Comparison of ENCODE assay signal across 34 mouse cellular contexts in genomic region chr16:58756191-58756590, GRCm38 (mm10). TPM values are rescaled to one million over a fixed set of nuclear protein-coding genes. Genes with fewer than 3 reads are reported as not detected.
DNase-seq lines count a peak whose midpoint lies in the region; ATAC-seq and TF ChIP-seq lines count a peak whose summit lies in the region.
"Had no signal": no experiment of that assay in that cellular context is flagged by ENCODE, and none has a peak within 500 bp of the region (broad histone marks: within the 10 kb centered on the region; RNA-seq: fewer than 3 reads in every experiment).

No protein-coding gene starts in this region.

- no peak overlapping the region for H3K4me2 ChIP-seq in limb, embryonic 11.5 days (ENCODE audit: low read depth, severe bottlenecking)
- no peak overlapping the region for H3K4me2 ChIP-seq in limb, embryonic 14.5 days (replicated peaks; ENCODE audit: low read depth, low read length, severe bottlenecking)
- H3K4me2 ChIP-seq: embryonic facial prominence, embryonic 12.5 days; embryonic facial prominence, embryonic 15.5 days; heart, embryonic 13.5 days; hindbrain, embryonic 14.5 days; intestine, embryonic 15.5 days had no signal

- TF ChIP-seq POLR2A in limb, embryonic 14.5 days (IDR thresholded peaks at IDR 0.05; ENCODE audit: borderline replicate concordance, extremely low read depth, insufficient read depth, insufficient read length), result no peak

- H3K9ac ChIP-seq in limb, embryonic 11.5 days (ENCODE audit: low read length), result no peak overlapping the region
- no peak overlapping the region for H3K9ac ChIP-seq in limb, embryonic 14.5 days (ENCODE audit: low read depth, low read length, severe bottlenecking)
- H3K9ac ChIP-seq: embryonic facial prominence, embryonic 12.5 days; embryonic facial prominence, embryonic 15.5 days; forebrain, postnatal 0 days; heart, embryonic 13.5 days; hindbrain, embryonic 14.5 days; intestine, embryonic 15.5 days had no signal

- H3K4me3 ChIP-seq in limb, embryonic 11.5 days (ENCODE audit: low read depth, low read length), result no peak overlapping the region
- H3K4me3 ChIP-seq in limb, embryonic 10.5 days, result no peak overlapping the region
- H3K4me3 ChIP-seq in limb, embryonic 14.5 days (replicated peaks; ENCODE audit: low read length), result no peak overlapping the region
- H3K4me3 ChIP-seq: embryonic facial prominence, embryonic 12.5 days; embryonic facial prominence, embryonic 15.5 days; heart, adult 2 months; heart, embryonic 10.5 days; heart, embryonic 13.5 days; intestine, embryonic 15.5 days had no signal

- H3K27me3 ChIP-seq in limb, embryonic 11.5 days (ENCODE audit: control insufficient read depth, insufficient read depth, low read length), result no peaks in the 10 kb centered on the region
- H3K27me3 ChIP-seq in limb, embryonic 10.5 days (ENCODE audit: low read depth, poor library complexity, severe bottlenecking), result no peaks in the 10 kb centered on the region
- H3K27me3 ChIP-seq in limb, embryonic 14.5 days (ENCODE audit: control insufficient read depth, insufficient read depth, low read length), result no peaks in the 10 kb centered on the region
- H3K27me3 ChIP-seq: CH12.LX; embryonic facial prominence, embryonic 12.5 days; embryonic facial prominence, embryonic 15.5 days; heart, embryonic 13.5 days; intestine, embryonic 15.5 days had no signal

- ATAC-seq in limb, embryonic 11.5 days (ENCODE audit: insufficient number of reproducible peaks, low FRiP score, low TSS enrichment, low read depth), result peak; percentile 79
- peak; percentile 58 to 73 for ATAC-seq in hematopoietic stem cell, adult 5-6 weeks (replicated peaks in 1 of 2; ENCODE audit: insufficient read depth in 1 of 2, low FRiP score in 2 of 2, low TSS enrichment in 1 of 2, low read depth in 1 of 2, poor library complexity in 2 of 2, severe bottlenecking in 2 of 2)
- peak; percentile 73 for ATAC-seq in limb, embryonic 14.5 days (ENCODE audit: low FRiP score, low read depth)
- ATAC-seq in megakaryocyte progenitor cell, adult 5-6 weeks (replicated peaks; ENCODE audit: poor library complexity), result peak; percentile 88
- ATAC-seq: forebrain, embryonic 14.5 days; forebrain, postnatal 0 days; intestine, embryonic 15.5 days; Patski had no signal

- H3K9me3 ChIP-seq in limb, embryonic 11.5 days (ENCODE audit: control insufficient read depth, low read length), result no peaks in the 10 kb centered on the region
- H3K9me3 ChIP-seq in limb, embryonic 10.5 days (replicated peaks), result no peaks in the 10 kb centered on the region
- H3K9me3 ChIP-seq in limb, embryonic 14.5 days (ENCODE audit: control insufficient read depth, low read length), result no peaks in the 10 kb centered on the region
- H3K9me3 ChIP-seq: embryonic facial prominence, embryonic 12.5 days; embryonic facial prominence, embryonic 15.5 days; G1E; heart, embryonic 10.5 days; heart, embryonic 13.5 days; intestine, embryonic 15.5 days had no signal

- DNase-seq in limb, embryonic 11.5 days (ENCODE audit: low spot score), result no peak
- no peak for DNase-seq in limb, embryonic 10.5 days (ENCODE audit: low spot score)
- peak; percentile 37 for DNase-seq in limb, embryonic 14.5 days (ENCODE audit: low spot score)
- DNase-seq in neural tube, embryonic 10.5 days (ENCODE audit: extremely low spot score, low spot score), result no peak
- no peak for DNase-seq in heart, postnatal 14 days
- DNase-seq in adrenal gland, adult (ENCODE audit: inconsistent age in 2 of 2, low spot score in 1 of 2), result no peak
- DNase-seq: adrenal gland, adult 8-10 months; adrenal gland, postnatal 25 days; B cell, adult 2 months; cerebellum, adult 18-20 months; cerebellum, adult 9-10 months; cerebellum, postnatal 14 days; forebrain, postnatal 0 days; gastrocnemius, postnatal 25 days; heart, adult 2 months had no signal

- no peaks in the 10 kb centered on the region for H3K4me1 ChIP-seq in limb, embryonic 11.5 days (ENCODE audit: control insufficient read depth, insufficient read depth, low read length)
- 0 out of 2 replicates have a peak, but pooled peaks cover 3% of the 10 kb centered on the region for H3K4me1 ChIP-seq in limb, embryonic 10.5 days
- no peaks in the 10 kb centered on the region for H3K4me1 ChIP-seq in limb, embryonic 14.5 days (ENCODE audit: control insufficient read depth, insufficient read depth, low read length)
- H3K4me1 ChIP-seq: embryonic facial prominence, embryonic 12.5 days; embryonic facial prominence, embryonic 15.5 days; heart, embryonic 10.5 days; heart, embryonic 13.5 days; intestine, embryonic 15.5 days had no signal

- intact Hi-C loops in heart, postnatal 14 days (cut with DNase I), result no loop called here

- H3K36me3 ChIP-seq in limb, embryonic 11.5 days (ENCODE audit: control insufficient read depth, insufficient read depth, low read length), result no peaks in the 10 kb centered on the region
- H3K36me3 ChIP-seq in limb, embryonic 10.5 days, result no peaks in the 10 kb centered on the region
- H3K36me3 ChIP-seq in limb, embryonic 14.5 days (ENCODE audit: control insufficient read depth, insufficient read depth, low read length), result no peaks in the 10 kb centered on the region
- H3K36me3 ChIP-seq: embryonic facial prominence, embryonic 12.5 days; embryonic facial prominence, embryonic 15.5 days; G1E; heart, embryonic 10.5 days; heart, embryonic 13.5 days; intestine, embryonic 15.5 days had no signal

- H3K27ac ChIP-seq in limb, embryonic 11.5 days (replicated peaks; ENCODE audit: low read depth, low read length), result no peak overlapping the region
- H3K27ac ChIP-seq in limb, embryonic 10.5 days, result no peak overlapping the region
- no peak overlapping the region for H3K27ac ChIP-seq in limb, embryonic 14.5 days (replicated peaks; ENCODE audit: low read depth, low read length)
- H3K27ac ChIP-seq: embryonic facial prominence, embryonic 12.5 days; embryonic facial prominence, embryonic 15.5 days; heart, adult 2 months; heart, embryonic 10.5 days; heart, embryonic 13.5 days; hindbrain, embryonic 14.5 days; intestine, embryonic 15.5 days had no signal

RNA-seq across cellular contexts. Expression of gene Olfr172, which starts 6.8 kb away (rescaled TPM):
- not detected in 2 replicates for polyA plus RNA-seq in limb, embryonic 11.5 days (2014; fragmentation: Nextera tagmentation; extraction: Ambion mirVana)
- not detected in 2 replicates for polyA plus RNA-seq in limb, embryonic 10.5 days (2016; fragmentation: Nextera tagmentation; extraction: Ambion mirVana)
- not detected in 2 replicates for total RNA-seq in hematopoietic stem cell, adult 5-6 weeks (2017)
- not detected in 2 replicates for polyA plus RNA-seq in limb, embryonic 14.5 days (2012; rRNA removed)
- not detected in 2 replicates for polyA plus RNA-seq in limb, embryonic 14.5 days (2014; fragmentation: Nextera tagmentation; extraction: Ambion mirVana)
- not detected in 2 replicates for total RNA-seq in megakaryocyte progenitor cell, adult 5-6 weeks (2015)
- total RNA-seq in megakaryocyte progenitor cell, adult 5-6 weeks (2017), result not detected in 2 replicates
- not detected for total RNA-seq in heart, postnatal 14 days (2021)
- total RNA-seq: adrenal gland, adult 8-10 months; adrenal gland, postnatal 25 days; CH12.LX; forebrain, postnatal 0 days; G1E; gastrocnemius, adult 8-10 months; gastrocnemius, postnatal 25 days; heart, adult 2 months; heart, postnatal 25 days had no signal
- polyA plus RNA-seq: brain, embryonic 14.5 days; embryonic facial prominence, embryonic 12.5 days; embryonic facial prominence, embryonic 15.5 days; forebrain, embryonic 11.5 days; forebrain, embryonic 14.5 days; forebrain, postnatal 0 days; G1E; gonadal fat pad, adult 2 months; heart, adult 2 months; heart, embryonic 10.5 days; heart, embryonic 13.5 days; heart, embryonic 16.5 days; hindbrain, embryonic 11.5 days; hindbrain, embryonic 14.5 days; intestine, embryonic 15.5 days; Patski had no signal

RNA-seq across cellular contexts. Expression of gene Cldnd1, which starts 28.5 kb away (rescaled TPM):
- polyA plus RNA-seq in limb, embryonic 11.5 days (2014; fragmentation: Nextera tagmentation; extraction: Ambion mirVana), result 126 and 129 TPM in 2 replicates
- 92.9 and 108 TPM in 2 replicates for polyA plus RNA-seq in limb, embryonic 10.5 days (2016; fragmentation: Nextera tagmentation; extraction: Ambion mirVana)
- 22.6 and 58.0 TPM in 2 replicates for total RNA-seq in hematopoietic stem cell, adult 5-6 weeks (2017)
- polyA plus RNA-seq in limb, embryonic 14.5 days (2012; rRNA removed), result 107 and 125 TPM in 2 replicates
- polyA plus RNA-seq in limb, embryonic 14.5 days (2014; fragmentation: Nextera tagmentation; extraction: Ambion mirVana), result 137 and 145 TPM in 2 replicates
- 41.5 and 62.0 TPM in 2 replicates for total RNA-seq in megakaryocyte progenitor cell, adult 5-6 weeks (2015)
- 14.3 and 17.6 TPM in 2 replicates for total RNA-seq in megakaryocyte progenitor cell, adult 5-6 weeks (2017)
- total RNA-seq in heart, postnatal 14 days (2021), result 10 to 100 TPM; 56.3 to 61.4 TPM

RNA-seq across cellular contexts. Expression of gene Gpr15, which starts 37.3 kb away (rescaled TPM):
- polyA plus RNA-seq in limb, embryonic 11.5 days (2014; fragmentation: Nextera tagmentation; extraction: Ambion mirVana), result not detected in 2 replicates
- 0.11 TPM in 1 of 2 replicates, not detected in the other for polyA plus RNA-seq in limb, embryonic 10.5 days (2016; fragmentation: Nextera tagmentation; extraction: Ambion mirVana)
- total RNA-seq in hematopoietic stem cell, adult 5-6 weeks (2017), result not detected in 2 replicates
- 0.05 and 0.06 TPM in 2 replicates for polyA plus RNA-seq in limb, embryonic 14.5 days (2012; rRNA removed)
- polyA plus RNA-seq in limb, embryonic 14.5 days (2014; fragmentation: Nextera tagmentation; extraction: Ambion mirVana), result 0.15 TPM in 1 of 2 replicates, not detected in the other
- 0.86 and 1.1 TPM in 2 replicates for total RNA-seq in megakaryocyte progenitor cell, adult 5-6 weeks (2015)
- total RNA-seq in megakaryocyte progenitor cell, adult 5-6 weeks (2017), result 0.78 and 2.0 TPM in 2 replicates
- not detected for total RNA-seq in heart, postnatal 14 days (2021)
- total RNA-seq: adrenal gland, adult 8-10 months; adrenal gland, postnatal 25 days; gastrocnemius, adult 8-10 months; gastrocnemius, postnatal 25 days; heart, adult 2 months; heart, postnatal 25 days had no signal
- polyA plus RNA-seq: embryonic facial prominence, embryonic 12.5 days; forebrain, embryonic 11.5 days; forebrain, embryonic 14.5 days; forebrain, postnatal 0 days; G1E; gonadal fat pad, adult 2 months; heart, embryonic 10.5 days; heart, embryonic 13.5 days; hindbrain, embryonic 11.5 days; hindbrain, embryonic 14.5 days; intestine, embryonic 15.5 days; Patski had no signal

RNA-seq across cellular contexts. Expression of gene Olfr173, which starts 43.9 kb away (rescaled TPM):
- polyA plus RNA-seq in limb, embryonic 11.5 days (2014; fragmentation: Nextera tagmentation; extraction: Ambion mirVana), result not detected in 2 replicates
- polyA plus RNA-seq in limb, embryonic 10.5 days (2016; fragmentation: Nextera tagmentation; extraction: Ambion mirVana), result not detected in 2 replicates
- not detected in 2 replicates for total RNA-seq in hematopoietic stem cell, adult 5-6 weeks (2017)
- not detected in 2 replicates for polyA plus RNA-seq in limb, embryonic 14.5 days (2012; rRNA removed)
- polyA plus RNA-seq in limb, embryonic 14.5 days (2014; fragmentation: Nextera tagmentation; extraction: Ambion mirVana), result not detected in 2 replicates
- not detected in 2 replicates for total RNA-seq in megakaryocyte progenitor cell, adult 5-6 weeks (2015)
- not detected in 2 replicates for total RNA-seq in megakaryocyte progenitor cell, adult 5-6 weeks (2017)
- total RNA-seq in heart, postnatal 14 days (2021), result not detected
- total RNA-seq: adrenal gland, adult 8-10 months; adrenal gland, postnatal 25 days; CH12.LX; forebrain, postnatal 0 days; G1E; gastrocnemius, adult 8-10 months; gastrocnemius, postnatal 25 days; heart, adult 2 months; heart, postnatal 25 days had no signal
- polyA plus RNA-seq: brain, embryonic 14.5 days; forebrain, embryonic 11.5 days; forebrain, embryonic 14.5 days; forebrain, postnatal 0 days; G1E; gonadal fat pad, adult 2 months; heart, adult 2 months; heart, embryonic 10.5 days; heart, embryonic 13.5 days; heart, embryonic 16.5 days; hindbrain, embryonic 11.5 days; hindbrain, embryonic 14.5 days; intestine, embryonic 15.5 days; Patski had no signal
